Mouse (Mus musculus): ENCODE measurements around the gene Tep1. TPM values are rescaled to one million over a fixed set of nuclear protein-coding genes. Genes with fewer than 3 reads are reported as not detected.
"Not testable (repeated sequence)": the region's sequence is repeated elsewhere in the genome, so short reads cannot be mapped to it uniquely, and the experiment has no call there.

The Tep1 gene
- polyA plus RNA-seq, 1 experiment = 9.3 TPM

- TF ChIP-seq CTCF (IDR thresholded peaks at IDR 0.05; ENCODE audit: control insufficient read depth, insufficient read depth, insufficient replicate concordance, low read depth, low read length) (no peak), POLR2A (IDR thresholded peaks at IDR 0.05; ENCODE audit: control insufficient read depth, low read depth, low read length) (no peak)
- no peaks in the 10 kb centered on the region for H3K4me1 ChIP-seq (ENCODE audit: control insufficient read depth, insufficient read depth, low read length)
- no peaks in the 10 kb centered on the region for H3K36me3 ChIP-seq (ENCODE audit: control insufficient read depth, insufficient read depth, low read length)
- H3K27ac ChIP-seq (ENCODE audit: control insufficient read depth, insufficient read depth, low read depth, low read length) = no peak overlapping the region
- no peaks in the 10 kb centered on the region for H3K27me3 ChIP-seq (ENCODE audit: control insufficient read depth, insufficient read depth, low read length)
- H3K4me3 ChIP-seq (ENCODE audit: control insufficient read depth, low read depth, low read length) = no peak overlapping the region
Observed at GRCm38 (mm10) chr14:50829878-50830277, 40.5 kb downstream of the Tep1 start.

GRCm38 (mm10) chr14:50826579-50826978, 43.8 kb downstream of the Tep1 start:
- TF ChIP-seq POLR2A (IDR thresholded peaks at IDR 0.05; ENCODE audit: control insufficient read depth, low read depth, low read length) (no peak), CTCF (IDR thresholded peaks at IDR 0.05; ENCODE audit: control insufficient read depth, insufficient read depth, insufficient replicate concordance, low read depth, low read length) (no peak)
- no peaks in the 10 kb centered on the region; the same call in 1 of the 2 replicates for H3K36me3 ChIP-seq (ENCODE audit: control insufficient read depth, insufficient read depth, low read length)
- H3K27ac ChIP-seq (ENCODE audit: control insufficient read depth, insufficient read depth, low read depth, low read length) = no peak overlapping the region
- H3K27me3 ChIP-seq (ENCODE audit: control insufficient read depth, insufficient read depth, low read length) = no peaks in the 10 kb centered on the region
- no peaks in the 10 kb centered on the region for H3K4me1 ChIP-seq (ENCODE audit: control insufficient read depth, insufficient read depth, low read length)
- no peak overlapping the region for H3K4me3 ChIP-seq (ENCODE audit: control insufficient read depth, low read depth, low read length)

GRCm38 (mm10) chr14:50824219-50824618, 46.1 kb downstream of the Tep1 start:
- Histone ChIP-seq H3K4me1 (ENCODE audit: control insufficient read depth, insufficient read depth, low read length) (no peaks in the 10 kb centered on the region), H3K27me3 (ENCODE audit: control insufficient read depth, insufficient read depth, low read length) (no peaks in the 10 kb centered on the region), H3K36me3 (ENCODE audit: control insufficient read depth, insufficient read depth, low read length) (peaks cover 1% of the 10 kb centered on the region), H3K27ac (ENCODE audit: control insufficient read depth, insufficient read depth, low read depth, low read length) (no peak overlapping the region), H3K4me3 (ENCODE audit: control insufficient read depth, low read depth, low read length) (no peak overlapping the region)
- TF ChIP-seq POLR2A (IDR thresholded peaks at IDR 0.05; ENCODE audit: control insufficient read depth, low read depth, low read length) = no peak
- TF ChIP-seq CTCF (IDR thresholded peaks at IDR 0.05; ENCODE audit: control insufficient read depth, insufficient read depth, insufficient replicate concordance, low read depth, low read length) = no peak

DNA sequence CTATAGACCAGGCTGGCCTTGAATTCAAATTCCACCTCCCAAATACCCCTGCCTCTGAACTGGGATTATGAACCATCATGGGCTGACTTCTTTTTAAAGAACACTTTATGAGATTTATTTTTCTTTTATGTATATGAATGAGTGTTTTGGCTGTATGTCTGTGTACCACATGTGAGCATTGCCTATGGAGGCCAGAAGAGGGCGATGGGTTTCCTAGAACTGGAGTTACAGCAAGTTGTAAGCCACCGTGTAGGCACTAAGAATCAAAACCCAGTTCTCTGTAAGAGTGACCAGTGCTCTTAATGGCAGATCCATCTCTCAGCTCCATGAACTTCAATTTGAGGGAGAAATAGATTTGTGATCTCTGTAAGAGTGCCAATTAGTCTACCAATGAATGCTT, 47.1 kb downstream of the Tep1 start:
- H3K36me3 ChIP-seq (ENCODE audit: control insufficient read depth, insufficient read depth, low read length) = peaks cover 1% of the 10 kb centered on the region
- H3K4me1 ChIP-seq (ENCODE audit: control insufficient read depth, insufficient read depth, low read length) = no peaks in the 10 kb centered on the region
- H3K27ac ChIP-seq (ENCODE audit: control insufficient read depth, insufficient read depth, low read depth, low read length) = no peak overlapping the region
- H3K27me3 ChIP-seq (ENCODE audit: control insufficient read depth, insufficient read depth, low read length) = no peaks in the 10 kb centered on the region
- no peak for TF ChIP-seq POLR2A (IDR thresholded peaks at IDR 0.05; ENCODE audit: control insufficient read depth, low read depth, low read length)
- TF ChIP-seq CTCF (IDR thresholded peaks at IDR 0.05; ENCODE audit: control insufficient read depth, insufficient read depth, insufficient replicate concordance, low read depth, low read length) = no peak
- H3K4me3 ChIP-seq (ENCODE audit: control insufficient read depth, low read depth, low read length) = no peak overlapping the region

GRCm38 (mm10) chr14:50813060-50813459, 57.3 kb downstream of the Tep1 start:
- Histone ChIP-seq H3K27ac (ENCODE audit: control insufficient read depth, insufficient read depth, low read depth, low read length) (no peak overlapping the region), H3K4me3 (ENCODE audit: control insufficient read depth, low read depth, low read length) (no peak overlapping the region), H3K36me3 (ENCODE audit: control insufficient read depth, insufficient read depth, low read length) (peaks cover 2% of the 10 kb centered on the region), H3K4me1 (ENCODE audit: control insufficient read depth, insufficient read depth, low read length) (peaks cover 2% of the 10 kb centered on the region; the same call in 1 of the 2 replicates), H3K27me3 (ENCODE audit: control insufficient read depth, insufficient read depth, low read length) (no peaks in the 10 kb centered on the region)
- no peak for TF ChIP-seq POLR2A (IDR thresholded peaks at IDR 0.05; ENCODE audit: control insufficient read depth, low read depth, low read length)
- TF ChIP-seq CTCF (IDR thresholded peaks at IDR 0.05; ENCODE audit: control insufficient read depth, insufficient read depth, insufficient replicate concordance, low read depth, low read length) = no peak

DNA sequence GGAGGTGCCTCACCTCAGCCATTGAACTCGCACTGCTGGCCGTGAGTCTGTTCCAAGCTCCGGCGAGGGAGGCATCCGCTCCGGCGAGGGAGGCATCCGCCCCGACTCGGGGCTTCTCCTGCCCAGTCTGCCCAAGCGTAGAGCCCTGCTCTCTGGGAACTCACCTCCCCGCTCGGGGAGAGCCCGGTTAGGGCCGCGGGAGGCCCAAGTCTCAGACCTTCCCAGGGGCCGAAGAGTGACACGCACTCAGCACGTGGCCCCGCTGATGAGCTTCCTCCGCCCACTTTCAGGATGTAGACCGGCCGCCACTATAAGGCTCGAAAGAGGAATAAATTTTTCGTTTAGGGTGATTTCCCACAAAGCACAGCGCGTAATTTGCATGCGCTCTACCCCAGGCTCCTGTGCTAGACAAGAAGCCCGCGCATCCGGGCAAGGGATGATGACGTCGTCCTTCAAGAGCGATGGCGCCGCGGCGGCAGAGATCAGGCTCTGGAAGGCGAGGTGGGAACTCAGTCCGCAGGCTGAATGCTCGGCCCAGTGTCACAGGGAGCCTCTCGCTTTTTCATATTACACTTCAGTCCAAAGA, 62.8 kb downstream of the Tep1 start, which contains the start of the genes Ccnb1ip1 and Parp2:
Gene Ccnb1ip1, minus strand, starts transcription at position 246 of the 586 bp plus-strand sequence.
Gene Parp2, plus strand, starts transcription at position 355 of the 586 bp plus-strand sequence.
- Histone ChIP-seq H3K4me1 (ENCODE audit: control insufficient read depth, insufficient read depth, low read length) (peaks cover 10% of the 10 kb centered on the region), H3K4me3 (ENCODE audit: control insufficient read depth, low read depth, low read length) (peak within 1 kb of the TSS; percentile 86), H3K27me3 (ENCODE audit: control insufficient read depth, insufficient read depth, low read length) (no peaks in the 10 kb centered on the region), H3K36me3 (ENCODE audit: control insufficient read depth, insufficient read depth, low read length) (no peaks in the 10 kb centered on the region), H3K27ac (ENCODE audit: control insufficient read depth, insufficient read depth, low read depth, low read length) (peak within 1 kb of the TSS; percentile 83)
- TF ChIP-seq POLR2A (IDR thresholded peaks at IDR 0.05; ENCODE audit: control insufficient read depth, low read depth, low read length) (peak; percentile 59), CTCF (IDR thresholded peaks at IDR 0.05; ENCODE audit: control insufficient read depth, insufficient read depth, insufficient replicate concordance, low read depth, low read length) (no peak)

- not testable (repeated sequence) for H3K4me1 ChIP-seq (ENCODE audit: control insufficient read depth, insufficient read depth, low read length); H3K36me3 ChIP-seq (ENCODE audit: control insufficient read depth, insufficient read depth, low read length); H3K27ac ChIP-seq (ENCODE audit: control insufficient read depth, insufficient read depth, low read depth, low read length); H3K4me3 ChIP-seq (ENCODE audit: control insufficient read depth, low read depth, low read length); H3K27me3 ChIP-seq (ENCODE audit: control insufficient read depth, insufficient read depth, low read length)
Observed at GRCm38 (mm10) chr14:50806469-50806868, 63.9 kb downstream of the Tep1 start.
